Mouse (Mus musculus): ENCODE data around the gene Edrf1.

Edrf1 gene

DNA sequence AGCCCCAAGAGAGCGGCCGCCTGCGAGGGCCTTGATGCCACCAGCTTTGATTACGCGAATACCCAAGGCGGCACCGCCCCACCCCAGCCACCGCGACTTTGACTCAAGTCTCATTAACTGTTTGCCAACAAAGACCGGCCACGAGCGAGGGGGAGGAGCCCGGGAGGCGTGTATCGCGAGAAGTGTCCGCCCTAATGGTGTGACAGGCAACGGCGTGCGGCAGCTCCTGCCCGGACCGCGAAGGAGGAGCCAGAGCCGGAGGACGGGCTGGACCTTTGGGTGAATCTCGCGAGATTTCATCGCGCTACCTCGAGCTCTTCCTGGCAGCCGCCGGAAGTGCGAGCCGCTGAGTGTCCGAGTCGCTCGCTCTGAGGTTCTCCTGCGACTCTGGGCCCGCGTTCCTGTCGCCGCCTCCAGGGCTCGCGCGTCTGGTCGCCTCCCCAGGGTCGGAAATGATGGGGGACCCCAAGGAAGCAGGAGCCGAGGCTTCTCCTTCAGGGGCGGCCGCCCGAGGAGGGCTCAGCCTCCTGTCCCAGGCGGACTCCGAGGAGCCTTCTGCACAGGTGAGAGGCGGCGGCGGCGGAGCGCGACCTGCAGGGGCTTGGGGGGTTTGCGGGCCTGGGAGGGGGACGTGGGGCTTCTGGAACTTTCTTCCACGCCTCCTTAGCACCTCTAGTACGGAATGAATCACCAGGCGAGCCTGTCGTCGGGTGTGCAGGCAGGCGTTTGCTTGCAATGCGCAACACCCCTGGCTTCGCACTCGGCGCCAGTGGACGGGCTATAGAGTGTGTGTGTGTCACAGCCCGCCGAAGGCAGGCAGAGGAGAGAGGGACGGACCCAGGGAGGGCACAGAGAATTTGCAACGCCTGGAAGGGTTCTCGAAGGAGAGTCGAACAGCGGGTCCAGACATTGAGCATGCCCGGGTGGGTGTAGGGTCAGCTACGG is at the start of gene Edrf1:
Gene Edrf1 (plus strand): TSS at position 183 of the 945 bp plus-strand sequence.
- peak; percentile 100 for DNase-seq (ENCODE audit: low read depth, low spot score)

- DNase-seq (ENCODE audit: low read depth, low spot score) = no peak
Measured at GRCm38 (mm10) chr7:133591750-133592149, 45.6 kb upstream of the Edrf1 start.

GRCm38 (mm10) chr7:133600558-133600957 is 36.8 kb upstream of the Edrf1 start:
- DNase-seq (ENCODE audit: low read depth, low spot score) = no peak

DNA sequence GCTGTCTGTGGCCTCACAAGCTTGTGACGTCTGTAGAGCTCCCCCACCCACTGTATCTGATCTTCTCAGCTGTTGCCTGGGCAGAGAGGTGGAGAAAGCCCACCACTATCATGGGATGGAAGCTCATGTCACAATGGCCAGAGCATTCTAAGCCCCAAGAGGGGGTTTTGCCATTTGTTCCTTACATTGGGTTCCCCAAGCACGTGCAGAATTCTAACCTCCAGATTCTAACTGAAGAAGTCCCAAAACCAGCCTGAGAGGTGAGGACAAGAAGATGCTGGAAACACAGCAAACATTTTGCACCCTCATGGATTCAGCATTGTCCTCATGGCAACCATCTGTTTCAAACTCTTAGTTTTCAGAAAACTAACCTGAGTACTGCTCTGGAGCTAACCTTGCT is 35.3 kb upstream of the Edrf1 start, which contains the start of gene Tex36:
Gene Tex36 (minus strand): TSS at position 101 of the 400 bp plus-strand sequence.
- no peak for DNase-seq (ENCODE audit: low read depth, low spot score)

DNA sequence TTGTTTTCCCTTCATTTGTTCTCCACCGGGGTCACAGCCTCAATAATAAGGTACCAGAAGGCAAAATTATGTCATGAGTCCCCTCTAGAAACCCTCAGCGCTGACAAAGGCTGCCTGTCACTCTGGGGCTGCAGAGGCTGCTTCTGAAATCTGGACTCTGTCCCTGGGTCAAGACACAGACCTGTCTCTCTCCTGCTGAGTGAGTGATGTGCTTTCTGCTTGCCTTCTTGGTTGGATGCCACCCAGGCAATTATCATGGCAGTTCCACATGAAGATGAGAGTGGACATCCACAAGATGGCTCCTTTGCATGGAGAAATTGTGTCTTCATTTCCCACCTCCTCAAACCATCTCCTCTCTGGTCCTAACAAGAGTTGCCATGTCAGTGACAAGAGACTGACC is 34.2 kb upstream of the Edrf1 start:
- no peak for DNase-seq (ENCODE audit: low read depth, low spot score)

DNA sequence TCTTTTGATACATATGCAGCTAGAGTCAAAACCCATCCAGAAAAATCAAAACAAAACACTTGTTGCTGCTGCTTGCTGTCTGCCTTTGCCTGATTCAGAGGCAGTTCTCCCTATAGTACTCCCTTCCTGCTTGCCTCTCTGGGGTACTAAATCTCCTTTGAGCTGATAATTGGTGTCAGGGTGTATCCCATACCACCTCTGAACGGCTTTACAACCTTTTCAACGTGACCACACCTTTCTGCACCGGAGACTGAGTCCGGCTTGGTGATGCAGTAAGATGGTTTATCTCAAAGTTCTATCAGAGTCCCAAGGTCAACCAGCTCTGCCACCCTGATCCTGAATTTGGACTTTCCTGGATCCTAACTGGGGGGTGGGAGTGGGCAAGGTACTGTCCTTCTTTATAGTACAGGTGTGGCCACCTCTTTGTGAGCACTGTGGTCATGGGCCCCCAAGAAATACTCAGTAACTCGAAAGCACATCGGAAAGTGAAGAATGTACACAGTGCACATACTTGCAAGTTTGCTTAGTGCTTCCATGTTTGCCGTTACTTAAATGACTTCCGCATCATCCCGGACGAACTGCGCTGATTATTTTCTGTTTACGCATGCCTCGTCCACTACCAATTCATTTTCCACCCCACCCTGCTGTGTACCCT is 32.8 kb upstream of the Edrf1 start:
- no peak for DNase-seq (ENCODE audit: low read depth, low spot score)

DNA sequence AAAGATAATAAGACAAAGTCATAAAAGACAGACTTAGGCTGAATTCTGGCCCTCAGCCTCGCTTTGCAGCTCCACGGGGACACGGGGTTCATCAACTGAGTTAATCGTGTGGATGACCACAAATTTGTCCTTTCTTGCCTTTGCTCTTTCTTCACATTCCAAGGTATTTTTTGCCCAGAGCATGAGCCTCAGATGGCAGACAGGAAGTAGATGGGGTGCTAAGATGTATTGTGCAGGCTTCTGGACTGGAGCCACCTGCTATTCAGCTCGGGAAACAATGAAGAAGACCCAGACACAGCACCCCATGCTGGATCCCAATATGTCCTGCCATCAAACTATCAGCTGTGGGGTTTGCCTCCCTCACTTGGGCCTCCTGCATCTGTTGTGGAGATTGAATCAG is 30.0 kb upstream of the Edrf1 start:
- DNase-seq (ENCODE audit: low read depth, low spot score) = no peak

GRCm38 (mm10) chr7:133607883-133608575 is 29.3 kb upstream of the Edrf1 start:
- DNase-seq (ENCODE audit: low read depth, low spot score) = no peak

DNA sequence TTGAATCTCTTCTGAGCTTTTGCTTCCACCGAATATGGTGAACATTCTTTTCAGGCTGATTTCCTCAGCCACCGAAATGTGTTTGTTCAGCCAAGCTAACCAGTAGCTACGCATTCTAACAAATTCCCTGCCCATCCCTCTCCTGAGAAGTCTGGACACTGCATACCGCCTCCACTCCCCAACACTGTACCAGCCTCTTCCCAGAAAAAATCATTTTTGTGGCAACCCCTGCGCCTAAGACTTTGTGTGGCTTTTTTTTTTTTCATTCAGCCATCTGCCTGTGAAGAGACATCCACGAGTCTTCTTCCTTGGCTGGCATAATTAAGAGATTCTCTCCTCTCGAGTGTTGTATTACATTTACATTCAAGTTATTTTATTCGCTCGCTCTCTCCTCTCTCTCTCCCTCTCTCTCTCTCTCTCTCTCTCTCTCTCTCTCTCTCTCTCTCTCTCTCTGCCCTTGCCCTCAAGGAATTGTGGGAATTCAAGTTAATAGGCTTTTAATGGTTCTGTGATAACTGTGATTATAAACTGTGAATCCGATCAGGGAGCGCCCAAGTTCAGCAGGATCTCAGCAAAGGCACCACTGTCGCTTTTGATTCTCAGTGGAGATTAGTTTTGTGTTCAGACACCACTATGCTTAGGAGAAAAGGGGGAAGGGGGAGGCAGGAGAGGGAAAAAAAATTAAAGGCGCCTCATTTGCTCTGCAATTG is 28.6 kb upstream of the Edrf1 start:
- DNase-seq (ENCODE audit: low read depth, low spot score) = no peak

GRCm38 (mm10) chr7:133609585-133609984 is 27.8 kb upstream of the Edrf1 start:
- DNase-seq (ENCODE audit: low read depth, low spot score) = no peak

DNA sequence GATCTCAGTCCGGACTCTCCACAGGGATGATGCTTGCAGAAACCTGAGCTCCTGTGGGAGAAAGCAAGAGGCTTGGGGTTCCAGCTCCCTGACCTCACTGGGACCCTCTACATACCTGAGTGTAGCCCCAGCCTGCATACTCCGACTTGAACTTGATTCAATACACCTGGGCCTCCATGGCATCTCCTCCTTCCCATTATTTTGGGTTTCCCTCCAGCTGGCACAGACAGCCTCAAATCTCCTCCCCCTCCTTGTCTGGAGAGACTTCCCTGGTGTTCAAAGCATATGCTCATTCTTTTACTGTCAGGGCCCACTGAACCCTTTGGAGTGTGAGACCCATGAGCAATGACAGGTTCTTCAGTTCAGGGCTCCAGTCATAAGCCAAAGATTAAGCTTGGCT is 24.4 kb upstream of the Edrf1 start:
- no peak for DNase-seq (ENCODE audit: low read depth, low spot score)

DNA sequence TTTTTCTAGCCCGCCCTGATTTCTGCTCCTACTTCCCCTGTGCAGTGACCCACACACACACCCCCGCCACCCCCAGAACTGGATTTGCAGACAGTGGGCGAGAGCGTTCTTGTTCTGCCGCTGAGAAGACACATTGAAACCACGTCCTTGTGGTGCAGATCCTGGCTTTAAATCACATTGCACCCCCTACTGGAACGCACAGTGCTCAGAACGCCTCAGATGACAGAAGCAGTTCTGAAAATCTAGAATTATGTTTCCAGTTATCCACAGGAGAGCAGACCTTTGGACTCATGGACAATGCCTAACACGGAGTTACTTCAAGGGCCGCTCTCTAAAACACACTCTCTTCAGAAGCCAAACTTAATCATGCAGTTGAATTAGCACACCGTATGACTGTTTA is 16.6 kb upstream of the Edrf1 start:
- no peak for DNase-seq (ENCODE audit: low read depth, low spot score)

DNA sequence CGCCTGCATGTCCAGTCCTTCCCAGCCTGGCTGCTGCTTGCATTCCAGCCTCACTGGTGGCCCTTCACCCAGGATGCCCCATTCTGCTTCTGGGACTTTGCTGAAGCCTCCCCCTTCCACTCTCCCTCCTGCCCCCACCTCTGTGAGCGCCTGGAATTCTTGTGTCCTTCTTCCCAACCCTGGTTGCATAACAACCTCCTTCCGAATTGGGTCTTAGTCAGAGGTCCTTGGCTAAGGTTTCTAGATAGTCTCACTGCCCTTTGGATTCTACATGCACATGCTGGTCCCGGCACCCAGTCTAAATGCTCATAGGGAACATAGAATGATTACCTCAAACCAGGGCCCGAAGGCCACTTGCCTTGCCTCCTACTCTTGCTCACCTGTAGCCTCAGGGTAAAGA is 14.1 kb upstream of the Edrf1 start:
- DNase-seq (ENCODE audit: low read depth, low spot score) = no peak

GRCm38 (mm10) chr7:133627184-133627936 is 10.0 kb upstream of the Edrf1 start:
- no peak for DNase-seq (ENCODE audit: low read depth, low spot score)

GRCm38 (mm10) chr7:133630821-133631220 is 6.5 kb upstream of the Edrf1 start:
- DNase-seq (ENCODE audit: low read depth, low spot score) = no peak

DNA sequence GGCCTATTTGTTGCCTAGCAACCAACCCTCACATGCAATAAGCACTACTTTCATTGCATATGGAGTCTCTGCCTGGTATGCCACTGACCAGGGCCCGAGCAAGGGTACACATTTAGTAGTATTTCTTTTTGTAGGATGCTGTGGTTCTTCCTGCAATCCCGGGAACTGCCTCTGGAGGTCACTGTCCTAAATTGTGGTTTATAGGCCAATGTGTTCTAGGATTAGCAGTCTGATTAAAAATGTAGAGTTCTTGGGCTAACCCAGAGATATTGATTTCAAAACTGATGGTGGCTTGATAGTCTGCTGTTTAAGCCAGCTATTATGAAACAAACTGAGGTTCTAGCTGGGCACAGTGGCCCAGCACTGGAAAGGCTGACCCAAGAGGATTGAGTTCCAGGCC is 4.9 kb upstream of the Edrf1 start:
- peak; percentile 58 for DNase-seq (ENCODE audit: low read depth, low spot score)

DNA sequence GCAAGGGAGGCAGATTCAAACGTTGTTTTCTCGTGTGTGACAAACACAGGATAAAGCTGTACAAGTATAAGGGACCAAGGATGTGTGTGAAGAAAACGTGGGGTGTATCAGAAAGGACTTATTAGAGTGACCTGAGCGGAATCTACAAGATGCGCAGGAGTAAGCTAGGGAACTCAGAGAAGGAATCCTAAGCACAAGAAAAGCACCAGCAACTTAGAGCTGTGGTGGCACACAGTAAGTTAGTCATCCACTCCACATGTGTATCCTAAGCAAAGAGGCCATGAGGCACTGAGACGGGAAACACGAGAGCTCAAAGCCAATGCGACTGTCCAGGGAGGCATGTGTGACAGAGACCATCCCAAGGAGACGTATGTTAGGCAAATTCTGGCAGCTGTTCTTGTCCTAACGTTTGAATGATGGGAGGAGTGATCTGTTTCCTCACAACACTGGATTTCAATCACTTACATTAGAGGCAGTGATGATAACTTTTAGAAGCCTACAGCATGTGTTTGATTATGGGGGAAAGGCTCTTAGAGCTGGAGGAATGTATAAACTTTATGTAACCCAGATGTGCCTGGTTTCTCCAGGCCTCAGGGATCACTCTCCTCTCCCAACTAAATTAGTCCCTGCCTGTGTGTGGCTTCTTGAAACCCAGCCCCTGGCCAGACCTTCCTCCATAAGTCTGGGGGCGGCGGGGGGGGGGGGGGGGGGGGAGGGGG is 2.3 kb upstream of the Edrf1 start:
- DNase-seq (ENCODE audit: low read depth, low spot score) = peak; percentile 90

- DNase-seq (ENCODE audit: low read depth, low spot score) = peak; percentile 93
Measured at GRCm38 (mm10) chr7:133636738-133637352, 498 bp upstream of the Edrf1 start.

GRCm38 (mm10) chr7:133638306-133638705 is 963 bp downstream of the Edrf1 start:
- no peak for DNase-seq (ENCODE audit: low read depth, low spot score)

DNA sequence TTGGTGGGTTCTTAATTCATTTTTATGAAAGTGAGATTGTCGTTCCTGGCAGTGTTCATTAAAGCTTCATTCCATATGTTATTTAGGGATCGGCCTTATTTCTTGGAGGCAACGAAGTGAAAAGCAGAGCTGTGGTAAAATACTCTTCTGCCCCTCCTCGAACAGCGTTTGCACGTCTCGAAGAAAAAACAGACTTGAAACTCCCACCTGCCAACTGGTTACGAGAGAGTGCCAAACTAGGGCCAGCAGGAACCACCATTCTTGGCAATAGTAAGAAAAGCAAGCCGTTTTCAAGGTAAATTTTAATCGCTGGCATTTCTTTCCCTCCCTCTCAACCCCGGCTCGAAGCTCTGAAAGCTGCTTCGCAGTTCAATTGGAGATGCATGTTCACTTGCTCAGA is 1.5 kb downstream of the Edrf1 start:
- no peak for DNase-seq (ENCODE audit: low read depth, low spot score)

Measured in forelimb bud, embryonic 11.5 days (tissue).